Mouse (Mus musculus) heart, adult 2 months (tissue): ENCODE data around the gene S100a16.

ENCODE experiments used
- EP300 ChIP-seq: fragments of 200-500 bp; IDR thresholded peaks from 2 replicates; pipeline ENCODE4 v1.6.1; 2011; ENCODE audit warnings: low read depth, low read length, control low read depth; ENCODE audit not compliant: insufficient read depth
- POLR2A ChIP-seq: fragments of 200-500 bp; IDR thresholded peaks from 2 replicates; pipeline ENCODE4 v1.6.1; 2011; ENCODE audit warnings: mild to moderate bottlenecking, low read depth, low read length, control low read depth; ENCODE audit not compliant: insufficient read depth

DNA sequence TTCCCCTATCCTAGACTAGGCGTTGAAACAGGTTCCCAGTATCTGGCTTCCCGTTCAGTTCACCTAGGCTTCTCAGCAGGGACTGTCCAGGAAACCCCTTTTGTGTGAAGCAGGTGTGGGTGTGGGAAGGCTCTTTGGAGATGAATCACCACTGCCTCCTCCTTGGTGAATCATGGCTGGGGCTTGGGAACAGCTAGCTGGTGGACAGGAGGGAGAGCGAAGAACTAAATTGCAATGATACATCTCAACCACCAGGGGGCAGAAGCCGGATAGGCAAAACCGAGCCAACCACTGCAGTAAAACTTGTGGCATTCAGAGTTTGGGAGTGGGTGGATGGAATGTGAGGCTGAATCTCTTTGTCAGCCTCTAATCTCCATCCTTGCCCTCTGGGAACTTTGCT is 48.5 kb downstream of the S100a16 start:
- TF ChIP-seq POLR2A: no peak
- TF ChIP-seq EP300: peak; percentile 74; the same call in 1 of the 2 replicates
